Mouse (Mus musculus) ovary, postnatal 14 days (tissue): ENCODE measurements around the gene Pid1.
A peak's percentile ranks its signal among the peaks of the same experiment; 100 is the strongest.
"Not testable (repeated sequence)": the region's sequence is repeated elsewhere in the genome, so short reads cannot be mapped to it uniquely, and the experiment has no call there.

ENCODE experiments used
- DNase-seq: peaks from one replicate; pipeline ENCODE4 v3.0.0; 2022; ENCODE audit warnings: low spot score

Gene Pid1

GRCm38 (mm10) chr1:84359611-84360500, 4.1 kb downstream of the Pid1 start:
- no peak for DNase-seq

DNA sequence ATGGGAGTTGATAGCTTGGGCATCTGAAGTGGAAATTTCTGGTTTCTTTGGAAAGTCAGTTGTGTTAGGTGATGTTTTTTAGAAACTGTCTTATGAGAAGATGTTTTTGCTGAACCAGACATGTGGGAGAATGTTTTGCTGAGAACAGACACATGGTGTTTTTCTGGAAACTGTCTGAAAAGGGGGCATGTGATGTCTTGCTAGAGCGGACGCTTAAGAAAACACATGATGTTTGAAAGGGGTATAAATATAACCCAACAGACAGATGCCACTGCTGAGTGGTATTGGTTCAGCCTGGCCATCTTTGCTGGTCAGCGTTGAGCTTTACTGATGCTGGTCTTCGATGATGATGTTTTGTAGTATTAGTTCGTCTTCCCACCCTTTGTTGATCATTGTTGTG, 6.8 kb downstream of the Pid1 start:
- DNase-seq, result no peak

GRCm38 (mm10) chr1:84350262-84350661, 13.7 kb downstream of the Pid1 start:
- no peak for DNase-seq

DNA sequence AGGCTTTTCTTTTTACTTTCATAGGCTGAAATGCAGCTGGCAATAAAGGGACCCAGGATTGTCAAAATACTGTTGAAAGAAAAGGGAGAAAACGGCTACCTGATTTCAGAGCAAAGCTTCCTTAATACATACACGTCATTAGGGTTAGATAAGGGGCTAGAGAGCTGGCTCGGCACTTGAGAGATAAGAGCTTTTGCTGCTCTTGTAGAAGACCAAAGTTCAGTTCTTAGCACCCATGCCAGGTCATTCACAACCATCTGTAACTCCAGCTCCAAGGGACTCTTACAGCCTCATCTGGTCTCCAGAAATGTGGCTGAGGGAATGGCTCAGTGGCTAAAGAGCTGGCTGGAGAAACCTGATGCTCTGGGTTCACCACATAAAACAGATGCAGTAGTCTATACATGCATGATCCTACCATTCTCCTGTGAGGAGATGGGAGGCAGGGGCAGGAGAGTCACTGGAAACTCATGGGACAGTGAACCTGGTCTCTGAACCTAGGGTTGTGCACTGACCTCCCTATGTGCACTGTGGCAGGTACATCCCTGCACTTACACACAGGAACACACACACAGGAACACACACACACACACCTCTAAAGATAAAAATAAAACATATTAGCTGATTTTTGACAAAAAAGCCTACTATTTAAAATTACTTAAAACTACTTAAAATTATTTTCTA, 16.0 kb downstream of the Pid1 start:
- no peak for DNase-seq

- not testable (repeated sequence) for DNase-seq
Measured at GRCm38 (mm10) chr1:84332797-84333196, 31.2 kb downstream of the Pid1 start.

DNA sequence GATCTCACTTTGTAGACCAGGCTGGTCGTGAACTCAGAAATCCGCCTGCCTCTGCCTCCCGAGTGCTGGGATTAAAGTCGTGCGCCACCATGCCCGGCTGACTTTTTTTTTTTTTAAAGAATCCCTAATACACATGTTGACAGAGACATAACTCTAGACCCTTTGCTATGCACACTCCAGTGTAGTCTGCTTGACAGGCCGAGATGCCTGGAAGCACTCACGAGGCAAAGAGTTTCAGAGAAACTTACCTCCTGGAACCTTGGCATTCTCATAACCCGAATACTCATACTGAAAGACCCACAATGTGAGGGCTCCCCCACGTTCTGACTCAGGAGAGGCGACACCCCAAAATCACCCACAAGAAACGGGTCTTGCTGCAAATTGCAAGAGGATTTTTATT, 32.1 kb downstream of the Pid1 start:
- DNase-seq, result not testable (repeated sequence)

- no peak for DNase-seq
Measured at GRCm38 (mm10) chr1:84325309-84325708, 38.7 kb downstream of the Pid1 start.

GRCm38 (mm10) chr1:84321327-84321726, 42.7 kb downstream of the Pid1 start:
- no peak for DNase-seq

GRCm38 (mm10) chr1:84318569-84318968, 45.4 kb downstream of the Pid1 start:
- no peak for DNase-seq

DNA sequence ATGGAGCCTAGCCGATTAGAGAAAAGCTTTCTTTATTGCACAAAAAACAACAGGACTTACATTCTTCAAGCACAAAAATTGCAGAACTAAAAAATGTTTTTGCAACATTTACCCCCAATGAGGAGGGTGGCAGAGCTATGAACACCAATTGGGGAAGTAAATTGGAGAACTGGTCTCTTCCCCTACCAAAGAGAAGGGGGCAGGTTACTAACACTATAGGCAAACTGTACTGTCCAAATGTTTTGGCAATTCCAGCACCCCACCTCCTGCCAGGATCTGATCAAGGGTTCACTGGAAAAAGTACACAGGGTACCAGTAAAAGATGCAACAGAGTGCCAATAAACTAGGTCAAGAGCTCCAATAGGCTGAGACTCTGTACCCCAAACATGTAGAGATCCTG, 46.2 kb downstream of the Pid1 start:
- no peak for DNase-seq

DNA sequence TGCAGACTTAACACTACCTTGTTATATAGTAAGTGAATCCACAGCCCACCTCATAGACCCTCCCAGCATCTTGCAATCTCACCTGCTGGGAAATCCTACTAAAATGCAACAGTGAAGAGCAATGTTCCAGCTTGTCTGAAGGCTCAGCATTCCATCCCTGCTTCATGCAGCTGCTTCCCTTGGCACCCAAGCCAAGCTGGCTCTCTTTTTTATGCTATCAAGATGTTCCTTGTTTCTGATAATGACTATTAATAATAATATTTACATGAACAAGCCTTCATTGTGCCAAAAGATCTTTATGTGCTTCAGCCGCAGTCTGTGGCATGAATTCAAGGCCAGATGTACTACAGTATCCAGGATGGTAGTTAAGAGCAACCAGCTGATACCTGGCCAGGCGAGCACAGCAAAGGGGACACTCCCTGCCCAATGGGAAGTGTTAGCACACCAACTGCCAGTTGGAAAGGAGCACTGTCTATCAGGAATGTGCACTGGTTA, 54.0 kb downstream of the Pid1 start:
- DNase-seq, result no peak

- DNase-seq, result no peak
Measured at GRCm38 (mm10) chr1:84305713-84306421, 58.1 kb downstream of the Pid1 start.

DNA sequence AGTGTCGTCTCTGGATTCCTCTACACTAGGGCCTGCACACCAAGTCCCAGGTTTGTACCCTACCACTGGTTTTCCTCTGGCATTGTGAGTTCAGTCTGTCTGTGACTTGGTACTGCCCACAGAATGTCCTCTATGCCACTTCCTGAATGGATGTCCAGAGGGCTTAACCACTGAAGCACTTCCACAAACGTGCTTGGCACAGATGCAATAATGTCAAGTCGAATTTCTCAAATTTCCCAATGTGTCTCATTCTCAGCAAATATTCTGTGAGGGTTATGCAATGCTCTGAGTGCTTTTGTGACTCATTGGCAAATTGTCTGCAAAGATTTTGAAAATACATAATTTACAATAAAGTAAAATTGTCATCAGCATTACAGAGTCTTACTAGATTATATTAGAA, 61.2 kb downstream of the Pid1 start:
- DNase-seq, result no peak

GRCm38 (mm10) chr1:84299719-84300118, 64.3 kb downstream of the Pid1 start:
- no peak for DNase-seq

DNA sequence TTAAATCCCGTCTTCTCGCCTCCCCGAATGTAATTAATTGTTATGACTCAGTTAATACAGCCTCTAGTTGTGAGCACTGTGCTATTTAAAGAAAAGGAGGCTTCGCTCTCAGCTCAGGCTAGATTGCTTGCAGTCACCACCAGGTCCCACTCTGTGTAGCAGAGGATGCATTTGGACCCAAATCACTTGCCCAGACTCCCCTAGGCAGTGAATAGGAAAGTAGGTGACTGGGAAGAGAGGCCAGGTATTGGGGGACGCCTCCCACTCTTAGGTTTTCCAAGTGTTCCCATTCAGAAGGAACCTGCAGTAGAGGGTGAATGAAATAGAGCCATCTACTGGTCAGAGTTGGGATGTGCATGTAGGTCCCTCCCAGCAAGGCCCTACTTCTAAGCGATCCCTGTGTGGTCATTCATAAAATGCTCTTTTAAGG, 77.3 kb downstream of the Pid1 start:
- peak; percentile 37 for DNase-seq

DNA sequence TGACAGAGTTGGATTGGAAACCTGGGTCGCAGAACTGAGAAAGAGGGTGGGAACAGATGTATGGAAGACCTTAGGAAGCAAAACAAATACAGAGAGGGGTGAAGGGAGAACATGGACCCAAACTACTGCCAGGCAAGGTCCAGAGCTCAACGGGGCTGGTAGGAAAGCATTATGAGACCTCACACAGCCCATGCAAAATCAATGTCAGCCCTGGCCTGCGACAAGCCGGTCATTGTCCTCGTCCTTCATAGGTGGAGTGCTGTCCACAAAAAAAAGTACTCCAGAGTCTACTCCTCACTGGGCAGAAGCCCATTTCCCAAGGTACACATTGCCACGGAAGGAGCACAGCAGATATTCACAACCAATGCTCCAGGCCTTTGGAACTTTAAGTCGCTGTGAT, 78.4 kb downstream of the Pid1 start:
- DNase-seq, result no peak

DNA sequence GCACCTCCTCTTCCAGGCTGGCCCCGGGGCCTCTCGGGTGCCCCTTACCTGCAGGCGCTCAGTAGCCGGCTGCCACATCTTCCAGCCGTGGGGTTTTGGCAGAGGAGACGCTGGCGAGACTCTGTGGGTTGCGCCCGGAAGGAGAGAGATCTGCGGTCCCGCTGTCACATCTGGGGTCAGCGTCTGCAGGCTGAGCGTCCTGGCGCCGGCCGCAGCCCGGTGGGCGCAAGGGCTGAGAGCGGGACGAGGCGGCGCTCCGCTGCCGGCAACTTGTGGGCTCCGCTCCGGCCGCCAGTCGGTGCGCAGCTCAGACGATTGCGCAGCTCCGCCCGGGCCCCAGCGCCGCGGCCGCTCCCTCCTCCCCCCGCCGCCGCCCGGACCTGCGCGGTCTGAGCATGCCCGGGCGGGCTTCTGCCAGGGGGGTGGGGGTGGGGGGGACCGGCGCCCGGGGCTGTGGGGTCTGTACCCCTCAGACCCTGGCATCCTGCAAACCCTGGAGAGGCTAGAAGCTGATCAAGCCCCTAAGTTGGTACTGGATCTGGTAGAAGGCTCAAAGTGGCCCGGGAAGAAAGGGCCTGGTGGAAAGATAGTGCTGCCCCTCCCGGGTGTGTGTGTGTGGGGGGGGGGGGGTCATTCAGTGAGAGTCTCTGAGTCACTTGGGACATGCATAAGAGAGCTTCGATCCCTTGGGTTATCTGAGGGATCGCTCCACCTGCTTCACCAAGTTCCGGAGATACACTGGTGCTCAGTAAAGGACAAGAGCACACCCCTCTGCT, 79.5 kb downstream of the Pid1 start:
- DNase-seq, result peak; percentile 29

DNA sequence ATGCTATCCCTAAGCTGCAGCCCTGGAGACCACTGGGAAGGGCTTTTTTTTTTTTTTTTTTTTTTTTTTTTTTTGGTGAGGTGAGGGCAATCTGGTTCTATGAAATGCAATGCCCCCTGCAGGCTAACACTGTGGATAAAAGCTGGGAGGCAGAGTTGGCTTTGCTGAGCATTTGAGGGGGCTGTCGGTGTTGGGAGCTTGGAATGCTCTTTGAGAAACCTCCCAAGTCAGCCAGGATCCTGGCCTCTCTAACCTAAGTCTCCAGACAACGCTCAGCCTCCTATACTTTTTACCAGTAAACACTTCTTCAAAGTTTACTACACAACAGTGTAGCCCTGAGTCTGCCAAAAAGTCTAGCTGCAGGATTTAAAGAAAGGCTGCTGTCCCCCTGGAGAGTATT, 80.9 kb downstream of the Pid1 start:
- DNase-seq, result no peak

GRCm38 (mm10) chr1:84280171-84280570, 83.8 kb downstream of the Pid1 start:
- DNase-seq, result no peak

- no peak for DNase-seq
Measured at GRCm38 (mm10) chr1:84278359-84279255, 85.4 kb downstream of the Pid1 start.

DNA sequence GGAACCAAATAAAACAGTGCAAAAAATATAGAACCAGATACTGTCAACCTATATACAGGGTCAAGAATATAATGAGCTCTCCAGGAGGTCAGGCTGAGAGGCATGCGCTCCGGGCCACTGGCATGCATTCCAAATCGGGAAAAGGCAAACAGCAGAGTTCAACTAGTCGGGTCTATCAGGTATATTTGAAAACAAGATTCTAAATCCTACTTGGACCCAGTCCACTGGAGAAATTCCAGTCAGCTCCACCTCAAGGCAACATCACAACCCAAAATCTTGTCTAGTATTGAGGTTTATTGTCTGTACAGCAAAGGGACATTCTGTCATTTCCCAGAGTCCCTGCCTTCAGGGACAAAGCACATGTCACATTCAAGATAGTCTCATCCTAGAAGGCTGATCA, 91.0 kb downstream of the Pid1 start:
- no peak for DNase-seq
